Mouse (Mus musculus) cortical plate, adult 2 months (tissue): ENCODE data around the gene Tbrg1. TPM values are rescaled to one million over a fixed set of nuclear protein-coding genes. Genes with fewer than 3 reads are reported as not detected.

Experiments
- H3K27ac ChIP-seq: fragments of 200-500 bp; 2 replicates; pipeline ENCODE4 v1.5.1; 2012; ENCODE audit warnings: low read length, control low read depth, inconsistent platforms; ENCODE audit not compliant: insufficient read depth
- H3K4me1 ChIP-seq: fragments of 200-500 bp; 2 replicates; pipeline ENCODE4 v1.6.1; 2011; ENCODE audit warnings: low read length; ENCODE audit not compliant: control insufficient read depth, insufficient read depth
- H3K4me3 ChIP-seq: fragments of 200-500 bp; 2 replicates; pipeline ENCODE4 v1.5.1; 2011; ENCODE audit warnings: mild to moderate bottlenecking, low read length, control low read depth; ENCODE audit not compliant: insufficient read depth
- CTCF ChIP-seq: fragments of 200-500 bp; IDR thresholded peaks from 2 replicates; pipeline ENCODE4 v1.5.1; 2011; ENCODE audit warnings: mild to moderate bottlenecking, control low read depth, low read length; ENCODE audit not compliant: insufficient read depth; ENCODE audit errors: extremely low read depth
- POLR2A ChIP-seq: fragments of 200-500 bp; IDR thresholded peaks from 2 replicates; pipeline ENCODE4 v1.6.1; 2011; ENCODE audit warnings: mild to moderate bottlenecking, low read length, control low read depth; ENCODE audit not compliant: insufficient read depth; ENCODE audit errors: extremely low read depth
- polyA plus RNA-seq: library from polyadenylated mRNA; depleted of rRNA; stranded (reverse); fragments of >200 nt; gene quantifications from 2 replicates; pipeline ENCODE4 v1.2.3, GENCODE M21; 2012; rRNA removed

The Tbrg1 gene
- polyA plus RNA-seq, 1 experiment: 48.0 TPM

DNA sequence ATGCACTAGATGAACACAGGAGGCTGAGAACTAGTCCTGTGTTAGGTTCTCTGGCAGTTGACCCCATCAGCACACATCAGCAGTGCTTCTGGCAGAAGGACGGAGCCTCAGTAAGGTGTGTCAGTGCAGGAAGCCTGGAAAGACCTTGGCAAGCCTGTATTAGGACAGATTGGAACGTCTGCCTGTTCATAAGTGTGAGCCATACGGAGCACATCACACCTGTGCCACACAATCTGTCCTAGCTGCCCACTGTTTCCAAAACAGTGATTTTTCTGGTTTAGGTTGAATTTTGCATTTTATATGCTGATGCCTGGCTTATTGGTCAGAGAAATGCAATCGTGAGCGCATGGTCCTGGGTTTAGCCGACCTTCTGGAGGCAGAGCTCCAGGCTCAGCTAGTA lies 35.8 kb downstream of the Tbrg1 start:
- H3K4me1 ChIP-seq: peaks cover 7% of the 10 kb centered on the region
- no peak overlapping the region for H3K27ac ChIP-seq
- no peak overlapping the region for H3K4me3 ChIP-seq
- TF ChIP-seq POLR2A: no peak
- TF ChIP-seq CTCF: no peak

DNA sequence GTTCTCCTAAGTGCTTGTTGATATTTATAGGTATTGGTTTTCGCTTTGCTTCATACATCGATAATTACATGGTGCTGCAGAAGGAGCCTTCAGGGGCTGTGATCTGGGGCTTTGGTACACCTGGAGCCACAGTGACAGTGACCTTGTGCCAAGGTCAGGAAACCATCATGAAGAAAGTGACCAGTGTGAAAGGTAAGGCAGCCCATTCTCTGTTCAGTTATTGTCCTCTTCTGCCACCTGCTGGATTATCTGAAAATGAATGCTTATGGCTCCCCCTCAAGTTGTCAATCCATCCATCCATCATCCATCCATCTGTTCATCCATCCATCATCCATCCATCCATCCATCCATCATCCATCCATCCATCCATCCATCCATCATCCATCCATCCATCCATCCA lies 40.3 kb downstream of the Tbrg1 start:
- Histone ChIP-seq H3K4me3 (no peak overlapping the region), H3K27ac (no peak overlapping the region), H3K4me1 (peaks cover 3% of the 10 kb centered on the region; the same call in 1 of the 2 replicates)
- TF ChIP-seq CTCF (peak; percentile 60), POLR2A (no peak)

DNA sequence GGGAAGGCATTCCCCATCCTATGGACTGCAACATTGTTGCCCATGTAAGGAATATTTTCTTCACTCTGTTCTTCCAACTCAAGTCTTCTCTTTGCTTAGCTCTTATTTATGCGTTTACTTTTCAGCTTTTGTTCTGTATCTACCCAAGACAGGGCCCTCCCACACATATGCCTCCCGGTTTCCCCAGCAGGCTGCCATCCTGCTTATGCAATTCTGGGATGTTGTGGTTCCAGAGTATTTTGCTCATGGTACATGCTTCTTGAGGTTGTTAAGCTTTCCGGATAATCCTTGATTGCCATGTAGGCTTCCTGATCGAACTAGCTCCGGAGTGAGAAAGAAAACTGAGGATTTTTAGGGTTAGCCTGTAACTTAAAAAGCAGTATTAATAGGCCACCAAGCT lies 41.9 kb downstream of the Tbrg1 start:
- H3K27ac ChIP-seq: peak overlapping the region; percentile 21; the same call in 1 of the 2 replicates
- H3K4me1 ChIP-seq: peaks cover 2% of the 10 kb centered on the region; the same call in 1 of the 2 replicates
- no peak overlapping the region for H3K4me3 ChIP-seq
- TF ChIP-seq POLR2A (no peak), CTCF (no peak)

DNA sequence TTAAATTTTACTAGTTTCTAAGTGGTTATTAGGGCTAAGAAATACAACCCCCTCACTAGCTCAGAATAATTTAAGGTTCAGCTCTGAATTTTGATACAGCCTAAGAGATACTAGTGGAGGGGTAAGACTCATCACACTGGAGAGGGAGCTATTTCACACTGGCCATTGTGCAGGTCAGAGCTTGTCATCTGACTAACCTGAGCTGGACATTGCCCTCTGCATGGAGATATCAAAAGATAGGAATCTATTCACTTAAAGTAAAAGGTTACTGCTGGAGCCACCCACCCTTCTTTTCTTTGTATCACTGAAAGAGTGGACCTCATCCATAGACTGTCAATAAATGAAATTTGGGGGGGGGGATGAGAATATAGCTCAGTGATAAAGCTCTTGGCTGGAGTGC lies 42.8 kb downstream of the Tbrg1 start:
- Histone ChIP-seq H3K27ac (peak overlapping the region; percentile 36), H3K4me3 (peak overlapping the region; percentile 60; the same call in 1 of the 2 replicates), H3K4me1 (peaks cover 2% of the 10 kb centered on the region; the same call in 1 of the 2 replicates)
- TF ChIP-seq CTCF (no peak), POLR2A (no peak)

DNA sequence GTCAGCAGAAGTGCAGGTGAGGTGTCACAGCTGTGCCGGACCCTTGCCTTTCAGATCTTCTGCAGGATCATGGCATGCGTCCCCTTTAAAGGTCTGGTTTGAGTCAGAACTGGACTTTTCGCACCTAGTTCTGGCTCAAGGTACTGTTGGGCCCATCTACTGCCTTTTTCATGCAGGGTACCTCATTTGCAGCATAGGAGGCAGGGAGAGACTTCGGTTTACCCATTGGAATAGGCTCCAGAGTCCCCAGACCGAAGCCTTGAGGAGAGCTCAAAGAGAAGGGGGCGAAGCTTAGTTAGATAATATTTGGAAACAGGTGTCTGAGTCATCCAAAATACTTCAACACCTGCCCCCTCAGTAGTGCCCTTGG lies 43.2 kb downstream of the Tbrg1 start:
- TF ChIP-seq POLR2A: no peak
- TF ChIP-seq CTCF: no peak
- peak overlapping the region; percentile 36 for H3K27ac ChIP-seq
- peaks cover 2% of the 10 kb centered on the region; the same call in 1 of the 2 replicates for H3K4me1 ChIP-seq

DNA sequence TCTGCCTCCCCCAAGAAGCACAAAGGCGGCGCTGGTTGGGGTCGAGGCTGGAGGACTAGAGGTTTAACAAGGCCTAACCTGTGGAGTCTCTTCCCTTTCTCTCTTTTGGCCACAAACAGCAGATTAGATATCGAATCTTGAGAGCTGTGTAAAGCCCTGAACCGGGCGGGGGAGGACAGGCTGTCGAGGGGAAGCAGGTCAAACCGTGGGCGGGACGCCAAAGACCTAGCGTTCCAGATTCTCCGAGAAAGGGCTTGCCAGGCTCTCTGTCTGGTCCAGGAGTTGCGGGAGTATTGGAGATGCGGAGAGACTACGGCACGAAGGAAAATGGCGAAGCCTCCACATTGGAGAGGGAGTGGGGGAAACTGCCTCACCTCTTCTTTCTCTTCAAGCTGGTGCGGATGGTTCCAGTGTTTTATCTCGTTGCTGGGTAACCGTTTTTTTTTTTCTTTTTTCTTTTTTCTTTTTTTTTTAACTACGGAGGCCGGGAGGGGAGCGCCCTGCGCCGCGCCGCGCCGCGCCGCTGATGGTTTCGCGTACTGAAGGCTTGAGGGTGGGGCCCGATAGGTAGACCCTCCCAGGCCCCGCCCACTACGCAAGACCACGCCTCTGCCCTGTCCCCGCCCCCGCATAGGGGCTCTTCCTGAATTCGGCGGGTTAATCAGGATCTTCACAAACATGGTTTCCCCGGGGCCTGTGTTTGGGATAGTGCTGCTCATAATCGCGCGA lies 43.8 kb downstream of the Tbrg1 start, which contains the start of gene Spa17:
Gene Spa17, minus strand, starts transcription at position 541 of the 729 bp plus-strand sequence.
- TF ChIP-seq POLR2A: peak; percentile 72
- no peak for TF ChIP-seq CTCF
- Histone ChIP-seq H3K4me3 (peak within 1 kb of the TSS; percentile 60), H3K4me1 (peaks cover 2% of the 10 kb centered on the region; the same call in 1 of the 2 replicates), H3K27ac (peak within 1 kb of the TSS; percentile 74)

More for the DNA sequence above, 43.2 kb downstream of the Tbrg1 start:
- H3K4me3 ChIP-seq: peak overlapping the region; percentile 60

DNA sequence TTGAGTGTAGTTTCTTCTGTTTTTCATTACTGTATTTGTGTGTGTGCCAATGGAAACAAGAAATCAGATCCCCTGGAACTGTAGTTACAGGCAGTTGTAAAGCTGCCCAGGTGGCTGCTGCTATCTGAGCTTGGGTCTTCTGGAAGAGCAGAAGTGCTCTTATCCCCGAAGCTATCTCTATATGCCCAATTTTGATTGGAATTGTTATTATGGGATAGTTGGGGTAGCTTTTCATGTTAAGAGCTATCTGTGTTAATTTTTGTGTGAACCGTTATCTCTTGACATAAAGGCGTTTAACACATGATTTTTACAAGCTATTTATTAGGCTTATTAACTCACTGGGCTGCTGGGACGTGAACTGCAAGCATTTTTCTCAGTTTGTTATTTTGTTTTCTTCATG lies 47.6 kb downstream of the Tbrg1 start:
- Histone ChIP-seq H3K27ac (no peak overlapping the region), H3K4me1 (no peaks in the 10 kb centered on the region; the same call in 1 of the 2 replicates), H3K4me3 (no peak overlapping the region)
- no peak for TF ChIP-seq CTCF
- no peak for TF ChIP-seq POLR2A

DNA sequence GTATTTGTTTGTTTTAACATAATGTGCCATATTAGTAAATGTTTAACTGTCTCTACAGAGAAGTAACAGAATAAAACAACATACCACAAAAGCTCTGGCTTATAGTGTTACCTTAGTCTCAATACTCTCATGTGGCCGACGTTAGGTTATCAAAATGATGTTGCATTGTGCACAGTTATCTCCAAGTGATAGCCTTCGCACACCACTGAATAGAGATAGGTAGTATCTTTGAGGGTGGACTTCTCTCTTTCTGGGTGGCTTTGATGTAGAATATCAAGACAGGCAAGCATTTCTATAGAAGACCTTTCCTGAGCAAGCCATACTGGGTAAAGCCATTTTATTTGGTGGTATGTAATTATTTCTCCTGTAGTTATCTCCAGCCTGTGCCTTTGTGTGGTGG lies 52.0 kb downstream of the Tbrg1 start:
- H3K4me1 ChIP-seq: no peaks in the 10 kb centered on the region
- H3K27ac ChIP-seq: no peak overlapping the region
- TF ChIP-seq CTCF (no peak), POLR2A (no peak)

DNA sequence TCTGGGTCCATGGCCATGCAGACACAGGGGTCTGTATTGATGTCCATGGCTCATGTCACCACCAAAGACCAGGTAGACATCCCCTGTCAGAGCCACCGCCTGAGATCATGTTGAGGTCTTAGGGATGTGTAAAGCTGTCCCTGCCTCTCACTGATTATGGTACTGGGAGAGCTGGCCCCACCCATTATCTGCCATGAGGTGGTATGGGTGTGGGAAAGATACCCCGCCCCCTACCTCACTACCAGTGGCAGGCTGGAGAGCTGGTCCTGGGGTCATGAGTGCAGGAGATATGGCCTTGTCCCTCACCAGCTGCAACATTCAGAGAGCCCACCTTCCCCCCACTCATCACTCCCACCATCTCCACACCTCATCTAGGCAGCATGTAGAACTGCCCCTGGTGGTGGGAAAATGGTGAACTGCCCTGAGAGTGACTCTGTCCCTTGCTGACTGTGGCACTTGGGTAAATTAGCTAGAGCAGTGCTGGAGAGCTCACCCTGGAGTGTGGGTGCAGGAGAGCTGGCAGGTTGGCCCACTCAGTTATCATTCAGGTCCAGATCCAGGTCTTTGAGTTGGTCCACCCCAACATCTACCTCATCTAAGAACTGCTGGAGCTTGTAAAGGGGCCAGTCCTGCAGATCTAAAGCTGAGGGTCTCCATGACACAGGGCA lies 56.4 kb downstream of the Tbrg1 start:
- Histone ChIP-seq H3K27ac (no peak overlapping the region), H3K4me3 (no peak overlapping the region), H3K4me1 (no peaks in the 10 kb centered on the region)
- TF ChIP-seq CTCF (no peak), POLR2A (no peak)

More for the DNA sequence above, 52.0 kb downstream of the Tbrg1 start:
- no peak overlapping the region for H3K4me3 ChIP-seq

Other genes starting within 250 kb of the Tbrg1 start
- gene Robo3, start 224.1 kb downstream of the Tbrg1 start, polyA plus RNA-seq: 66.5 and 71.0 TPM in 2 replicates
- gene Msantd2, start 168.0 kb downstream of the Tbrg1 start, polyA plus RNA-seq: 35.4 and 36.7 TPM in 2 replicates
- 35.1 and 36.6 TPM in 2 replicates for gene Esam, start 129.2 kb downstream of the Tbrg1 start, polyA plus RNA-seq
- 6.6 and 7.6 TPM in 2 replicates for gene Vsig2, start 118.1 kb downstream of the Tbrg1 start, polyA plus RNA-seq
- gene Nrgn, start 104.4 kb downstream of the Tbrg1 start, polyA plus RNA-seq: 2,488 and 2,563 TPM in 2 replicates
- 22.2 and 24.2 TPM in 2 replicates for gene Siae, start 101.6 kb downstream of the Tbrg1 start, polyA plus RNA-seq
- 4.8 and 5.0 TPM in 2 replicates for gene Spa17, start 43.6 kb downstream of the Tbrg1 start, polyA plus RNA-seq
- not detected in 2 replicates for gene Panx3, start 11.9 kb upstream of the Tbrg1 start, polyA plus RNA-seq
- gene Olfr160, start 58.9 kb upstream of the Tbrg1 start, polyA plus RNA-seq: not detected in 2 replicates
- gene Olfr874, start 87.8 kb upstream of the Tbrg1 start, polyA plus RNA-seq: not detected in 2 replicates
- not detected in 2 replicates for gene Olfr875, start 114.5 kb upstream of the Tbrg1 start, polyA plus RNA-seq
- not detected in 2 replicates for gene Olfr876, start 145.7 kb upstream of the Tbrg1 start, polyA plus RNA-seq
- 0.11 and 0.31 TPM in 2 replicates for gene Olfr877, start 197.0 kb upstream of the Tbrg1 start, polyA plus RNA-seq
- gene Olfr145, start 239.4 kb upstream of the Tbrg1 start, polyA plus RNA-seq: 0.02 TPM in 1 of 2 replicates, not detected in the other